Mouse (Mus musculus): ENCODE measurements around the gene Gnrhr. TPM values are rescaled to one million over a fixed set of nuclear protein-coding genes. Genes with fewer than 3 reads are reported as not detected.

The Gnrhr gene
- total and polyA plus RNA-seq, 2 experiments from 2014 or later = not detected

GRCm38 (mm10) chr5:86190770-86191169 is 6.9 kb downstream of the Gnrhr start:
- Histone ChIP-seq H3K27me3 (ENCODE audit: insufficient read depth, low read length) (no peaks in the 10 kb centered on the region), H3K9ac (replicated peaks; ENCODE audit: low read length, poor library complexity, severe bottlenecking) (no peak overlapping the region), H3K4me2 (ENCODE audit: low read depth, low read length, poor library complexity, severe bottlenecking) (no peak overlapping the region), H3K27ac (ENCODE audit: low read depth, low read length) (no peak overlapping the region), H3K36me3 (ENCODE audit: insufficient read depth, low read length) (no peaks in the 10 kb centered on the region), H3K4me3 (ENCODE audit: low read depth, low read length) (no peak overlapping the region), H3K4me1 (ENCODE audit: insufficient read depth, low read length) (no peaks in the 10 kb centered on the region), H3K9me3 (ENCODE audit: low read length) (no peaks in the 10 kb centered on the region)
- TF ChIP-seq CTCF (IDR thresholded peaks at IDR 0.05) = peak; percentile 62
- peak; percentile 57 for DNase-seq (ENCODE audit: low spot score)
- no peak for ATAC-seq (ENCODE audit: low FRiP score)
- 23% methylated on average over 5 of the region's 5 CpGs for WGBS

DNA sequence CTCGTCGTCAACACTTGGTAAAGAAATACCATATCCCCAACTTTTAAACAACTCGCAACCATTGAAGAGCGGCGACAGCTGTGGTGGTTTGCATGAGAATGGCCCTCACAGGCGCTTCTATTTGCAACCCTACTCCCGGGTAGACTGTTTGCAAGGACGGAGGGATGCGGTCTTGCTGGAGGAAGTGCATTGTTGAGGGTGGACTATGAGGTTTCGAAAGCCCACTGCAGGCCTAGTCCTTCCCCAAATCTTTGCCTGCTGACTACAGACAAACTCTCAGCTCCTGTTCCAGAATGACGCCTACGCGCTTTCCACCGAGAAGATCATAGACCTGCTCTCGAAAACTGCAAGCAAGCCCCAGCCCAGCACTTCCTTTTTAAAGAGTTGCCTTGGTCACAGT is 7.4 kb downstream of the Gnrhr start:
- no peaks in the 10 kb centered on the region for H3K27me3 ChIP-seq (ENCODE audit: insufficient read depth, low read length)
- ATAC-seq (ENCODE audit: low FRiP score) (no peak), DNase-seq (ENCODE audit: low spot score) (no peak)
- 37% methylated on average over 15 of the region's 15 CpGs for WGBS
- no peak overlapping the region for H3K4me3 ChIP-seq (ENCODE audit: low read depth, low read length)
- H3K27ac ChIP-seq (ENCODE audit: low read depth, low read length) = no peak overlapping the region
- H3K36me3 ChIP-seq (ENCODE audit: insufficient read depth, low read length) = no peaks in the 10 kb centered on the region
- H3K4me2 ChIP-seq (ENCODE audit: low read depth, low read length, poor library complexity, severe bottlenecking) = no peak overlapping the region
- H3K9me3 ChIP-seq (ENCODE audit: low read length) = no peaks in the 10 kb centered on the region
- no peak for TF ChIP-seq CTCF (IDR thresholded peaks at IDR 0.05)
- H3K4me1 ChIP-seq (ENCODE audit: insufficient read depth, low read length) = no peaks in the 10 kb centered on the region
- H3K9ac ChIP-seq (replicated peaks; ENCODE audit: low read length, poor library complexity, severe bottlenecking) = no peak overlapping the region

- no peak for ATAC-seq (ENCODE audit: low FRiP score)
- no peak overlapping the region for H3K9ac ChIP-seq (replicated peaks; ENCODE audit: low read length, poor library complexity, severe bottlenecking)
- no peaks in the 10 kb centered on the region for H3K9me3 ChIP-seq (ENCODE audit: low read length)
- DNase-seq (ENCODE audit: low spot score) = no peak
- H3K27ac ChIP-seq (ENCODE audit: low read depth, low read length) = no peak overlapping the region
- no peaks in the 10 kb centered on the region for H3K4me1 ChIP-seq (ENCODE audit: insufficient read depth, low read length)
- no peak overlapping the region for H3K4me2 ChIP-seq (ENCODE audit: low read depth, low read length, poor library complexity, severe bottlenecking)
- no peaks in the 10 kb centered on the region for H3K27me3 ChIP-seq (ENCODE audit: insufficient read depth, low read length)
- 84% methylated on average over 6 of the region's 6 CpGs for WGBS
- no peak for TF ChIP-seq CTCF (IDR thresholded peaks at IDR 0.05)
- no peak overlapping the region for H3K4me3 ChIP-seq (ENCODE audit: low read depth, low read length)
- no peaks in the 10 kb centered on the region for H3K36me3 ChIP-seq (ENCODE audit: insufficient read depth, low read length)
Observed at GRCm38 (mm10) chr5:86187441-86187840, 10.3 kb downstream of the Gnrhr start.

GRCm38 (mm10) chr5:86173778-86174177 is 23.9 kb downstream of the Gnrhr start:
- Histone ChIP-seq H3K36me3 (ENCODE audit: insufficient read depth, low read length) (no peaks in the 10 kb centered on the region), H3K4me1 (ENCODE audit: insufficient read depth, low read length) (no peaks in the 10 kb centered on the region), H3K4me2 (ENCODE audit: low read depth, low read length, poor library complexity, severe bottlenecking) (no peak overlapping the region), H3K9me3 (ENCODE audit: low read length) (no peaks in the 10 kb centered on the region), H3K27me3 (ENCODE audit: insufficient read depth, low read length) (no peaks in the 10 kb centered on the region), H3K4me3 (ENCODE audit: low read depth, low read length) (no peak overlapping the region), H3K27ac (ENCODE audit: low read depth, low read length) (no peak overlapping the region), H3K9ac (replicated peaks; ENCODE audit: low read length, poor library complexity, severe bottlenecking) (no peak overlapping the region)
- no peak for DNase-seq (ENCODE audit: low spot score)
- ATAC-seq (ENCODE audit: low FRiP score) = no peak
- no peak for TF ChIP-seq CTCF (IDR thresholded peaks at IDR 0.05)
- 48% methylated on average over 2 of the region's 2 CpGs for WGBS

- peak within 1 kb of the TSS; percentile 88 for H3K4me3 ChIP-seq (ENCODE audit: low read depth, low read length)
- TF ChIP-seq CTCF (IDR thresholded peaks at IDR 0.05) = no peak
- ATAC-seq (ENCODE audit: low FRiP score) (peak; percentile 100), DNase-seq (ENCODE audit: low spot score) (peak; percentile 99)
- 1% methylated on average over 41 of the region's 67 CpGs for WGBS
- H3K27me3 ChIP-seq (ENCODE audit: insufficient read depth, low read length) = no peaks in the 10 kb centered on the region
- peak within 1 kb of the TSS; percentile 73 for H3K4me2 ChIP-seq (ENCODE audit: low read depth, low read length, poor library complexity, severe bottlenecking)
- no peaks in the 10 kb centered on the region for H3K9me3 ChIP-seq (ENCODE audit: low read length)
- peak within 1 kb of the TSS; percentile 84 for H3K9ac ChIP-seq (replicated peaks; ENCODE audit: low read length, poor library complexity, severe bottlenecking)
- H3K4me1 ChIP-seq (ENCODE audit: insufficient read depth, low read length) = no peaks in the 10 kb centered on the region
- peak within 1 kb of the TSS; percentile 92 for H3K27ac ChIP-seq (ENCODE audit: low read depth, low read length)
- H3K36me3 ChIP-seq (ENCODE audit: insufficient read depth, low read length) = no peaks in the 10 kb centered on the region
Observed at GRCm38 (mm10) chr5:86172449-86173161, 25.1 kb downstream of the Gnrhr start, which contains the start of gene Uba6. TSS of gene Uba6 (minus strand) at chr5:86172803.

GRCm38 (mm10) chr5:86172088-86172448 is 25.6 kb downstream of the Gnrhr start:
- Histone ChIP-seq H3K4me1 (ENCODE audit: insufficient read depth, low read length) (no peaks in the 10 kb centered on the region), H3K27me3 (ENCODE audit: insufficient read depth, low read length) (no peaks in the 10 kb centered on the region), H3K4me2 (ENCODE audit: low read depth, low read length, poor library complexity, severe bottlenecking) (peak overlapping the region; percentile 73), H3K9ac (replicated peaks; ENCODE audit: low read length, poor library complexity, severe bottlenecking) (peak overlapping the region; percentile 84), H3K4me3 (ENCODE audit: low read depth, low read length) (peak overlapping the region; percentile 88), H3K9me3 (ENCODE audit: low read length) (no peaks in the 10 kb centered on the region), H3K27ac (ENCODE audit: low read depth, low read length) (peak overlapping the region; percentile 92), H3K36me3 (ENCODE audit: insufficient read depth, low read length) (no peaks in the 10 kb centered on the region)
- no peak for DNase-seq (ENCODE audit: low spot score)
- ATAC-seq (ENCODE audit: low FRiP score) = no peak
- 1% methylated on average over 15 of the region's 15 CpGs for WGBS
- no peak for TF ChIP-seq CTCF (IDR thresholded peaks at IDR 0.05)

Other genes starting within 250 kb of the Gnrhr start
- gene Cenpc1, start 132.3 kb downstream of the Gnrhr start, total RNA-seq (2014; rRNA removed) = 19.1 and 24.2 TPM in 2 replicates
- 22.3 and 23.5 TPM in 2 replicates for gene Cenpc1, start 132.3 kb downstream of the Gnrhr start, polyA plus RNA-seq (2015; fragmentation: Nextera tagmentation; extraction: Ambion mirVana)
- not detected in 2 replicates for gene Stap1, start 126.2 kb downstream of the Gnrhr start, total RNA-seq (2014; rRNA removed)
- gene Stap1, start 126.2 kb downstream of the Gnrhr start, polyA plus RNA-seq (2015; fragmentation: Nextera tagmentation; extraction: Ambion mirVana) = 0.64 and 0.93 TPM in 2 replicates
- 16.1 and 16.2 TPM in 2 replicates for gene Uba6, start 25.1 kb downstream of the Gnrhr start, total RNA-seq (2014; rRNA removed)
- 7.3 and 7.8 TPM in 2 replicates for gene Uba6, start 25.1 kb downstream of the Gnrhr start, polyA plus RNA-seq (2015; fragmentation: Nextera tagmentation; extraction: Ambion mirVana)
- not detected in 2 replicates for gene Tmprss11c, start 91.4 kb upstream of the Gnrhr start, total RNA-seq (2014; rRNA removed)
- not detected in 2 replicates for gene Tmprss11c, start 91.4 kb upstream of the Gnrhr start, polyA plus RNA-seq (2015; fragmentation: Nextera tagmentation; extraction: Ambion mirVana)
- 0.22 TPM in 1 of 2 replicates, not detected in the other for gene Tmprss11d, start 175.5 kb upstream of the Gnrhr start, total RNA-seq (2014; rRNA removed)
- gene Tmprss11d, start 175.5 kb upstream of the Gnrhr start, polyA plus RNA-seq (2015; fragmentation: Nextera tagmentation; extraction: Ambion mirVana) = not detected in 2 replicates